Mouse (Mus musculus): ENCODE measurements around the gene Recql.
A peak's percentile ranks its signal among the peaks of the same experiment; 100 is the strongest.

DNA sequence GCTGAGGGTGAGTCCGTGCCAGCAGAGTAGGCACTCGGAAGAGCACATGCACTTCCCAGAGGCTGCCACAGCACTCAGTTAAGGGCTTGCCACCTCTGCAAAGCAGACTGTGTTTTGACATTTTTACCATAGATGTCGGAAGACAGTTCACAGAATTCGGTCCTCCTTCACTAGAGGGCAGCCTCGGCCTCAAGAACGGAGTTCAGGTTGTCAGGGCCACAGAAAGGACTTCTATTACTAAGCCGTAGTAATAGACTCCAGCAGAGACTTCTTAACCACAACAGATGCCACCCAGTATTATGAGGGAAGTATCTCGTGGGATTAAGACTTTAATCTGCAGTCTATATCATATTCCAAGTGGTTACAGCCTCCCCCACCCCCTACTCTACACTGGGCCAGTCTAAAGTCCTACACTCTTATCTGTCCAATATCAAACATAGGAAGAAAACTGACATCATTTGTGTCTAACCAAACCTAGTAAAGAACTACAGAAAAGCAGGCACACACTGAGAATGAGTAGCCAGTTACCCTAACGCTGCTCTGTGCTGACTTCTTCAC is 23.8 kb downstream of the Recql start:
- TF ChIP-seq HCFC1 (IDR thresholded peaks at IDR 0.05; ENCODE audit: low read depth, low read length) (no peak), CTCF (IDR thresholded peaks at IDR 0.05 in 2 of 3, conservative IDR thresholded peaks at IDR 0.05 in 1 of 3; ENCODE audit: control insufficient read depth in 1 of 3, insufficient read depth in 1 of 3, low read depth in 2 of 3, low read length in 3 of 3, poor library complexity in 1 of 3, severe bottlenecking in 1 of 3) (peak in 2 of 3 experiments; percentile 11 to 16; a peak in 2 of 6 replicates), SMC3 (IDR thresholded peaks at IDR 0.05; ENCODE audit: low read depth, low read length) (0 out of 2 replicates have a peak, but pooled peaks have one; percentile 16), POLR2A (IDR thresholded peaks at IDR 0.05; ENCODE audit: control insufficient read depth in 1 of 2, insufficient read depth in 1 of 2, low read depth in 1 of 2, low read length in 2 of 2, poor library complexity in 1 of 2) (no peak), JUND (IDR thresholded peaks at IDR 0.05; ENCODE audit: low read depth, low read length) (no peak), NELFE (IDR thresholded peaks at IDR 0.05; ENCODE audit: low read depth, low read length) (no peak), ZNF384 (IDR thresholded peaks at IDR 0.05; ENCODE audit: low read depth, low read length) (no peak), MAX (IDR thresholded peaks at IDR 0.05; ENCODE audit: low read length) (no peak), TAL1 (IDR thresholded peaks at IDR 0.05; ENCODE audit: low read length) (no peak), EP300 (IDR thresholded peaks at IDR 0.05; ENCODE audit: low read depth in 1 of 2, low read length in 2 of 2) (no peak), USF2 (IDR thresholded peaks at IDR 0.05; ENCODE audit: borderline replicate concordance in 1 of 2, insufficient read depth in 1 of 2, low read depth in 1 of 2, low read length in 2 of 2) (no peak), UBTF (IDR thresholded peaks at IDR 0.05; ENCODE audit: borderline replicate concordance, insufficient read depth, low read depth, low read length) (no peak), MYC (IDR thresholded peaks at IDR 0.05; ENCODE audit: low read depth, low read length) (no peak), MAZ (IDR thresholded peaks at IDR 0.05; ENCODE audit: low read depth, low read length) (no peak)

Data from MEL (cell line).